Mouse (Mus musculus) intestine, embryonic 16.5 days (tissue): Measurements from ENCODE around the gene Sult2b1. TPM values are rescaled to one million over a fixed set of nuclear protein-coding genes. Genes with fewer than 3 reads are reported as not detected.

ENCODE experiments used
- ATAC-seq: fragments of 200-750 bp; cut with Nextera tagmentation; 2 replicates; pipeline ENCODE4 v1.8.0; 2017; ENCODE audit warnings: moderate TSS enrichment, moderate library complexity
- H3K27ac ChIP-seq: fragments of 300-500 bp; sonication (generic); 2 replicates; pipeline ENCODE4 v1.5.1; 2014; ENCODE audit warnings: mild to moderate bottlenecking, low read length
- H3K27me3 ChIP-seq: fragments of 300-500 bp; sonication (generic); replicated peaks from 2 replicates; pipeline ENCODE4 v1.6.1; 2014; ENCODE audit warnings: low read length, control low read depth, mixed read lengths; ENCODE audit not compliant: control insufficient read depth, insufficient read depth
- H3K36me3 ChIP-seq: fragments of 300-500 bp; sonication (generic); 2 replicates; pipeline ENCODE4 v1.6.1; 2014; ENCODE audit warnings: low read length, control low read depth; ENCODE audit not compliant: control insufficient read depth, insufficient read depth
- H3K4me1 ChIP-seq: fragments of 300-500 bp; sonication (generic); 2 replicates; pipeline ENCODE4 v1.6.1; 2014; ENCODE audit warnings: low read length, control low read depth, mixed read lengths; ENCODE audit not compliant: control insufficient read depth, insufficient read depth
- H3K4me2 ChIP-seq: fragments of 300-500 bp; sonication (generic); 2 replicates; pipeline ENCODE4 v1.6.1; 2014; ENCODE audit warnings: low read depth, low read length, control low read depth
- H3K4me3 ChIP-seq: fragments of 300-500 bp; sonication (generic); 2 replicates; pipeline ENCODE4 v1.5.1; 2014; ENCODE audit warnings: mild to moderate bottlenecking, low read length
- H3K9ac ChIP-seq: fragments of 300-500 bp; sonication (generic); 2 replicates; pipeline ENCODE4 v1.6.1; 2014; ENCODE audit warnings: low read depth, low read length
- H3K9me3 ChIP-seq: fragments of 300-500 bp; sonication (generic); 2 replicates; pipeline ENCODE4 v1.6.1; 2016; ENCODE audit warnings: low read length, control low read depth; ENCODE audit not compliant: control insufficient read depth
- WGBS: fragments of 180-500 bp; shearing (Covaris S2); extraction: QIAGEN DNeasy Blood & Tissue Kit; methylation state at CpG from one replicate; pipeline ENCODE4 v1.1.7; 2014; 5-methylcytosine and 5-hydroxymethylcytosine counted together
- polyA plus RNA-seq: library from polyadenylated mRNA; unstranded; fragments of >200 nt; fragmentation: Nextera tagmentation; extraction: Ambion mirVana; gene quantifications from 2 replicates; pipeline ENCODE4 v1.2.1, GENCODE M21; 2015

Gene Sult2b1
- polyA plus RNA-seq, 1 experiment from 2014 or later = 3.9 TPM

- H3K4me1 ChIP-seq = peaks cover 40% of the 10 kb centered on the region
- H3K4me3 ChIP-seq = no peak overlapping the region
- H3K27me3 ChIP-seq = peaks cover 24% of the 10 kb centered on the region
- no peaks in the 10 kb centered on the region for H3K9me3 ChIP-seq
- 93% methylated on average over 11 of the region's 11 CpGs for WGBS
- no peak for ATAC-seq
- H3K27ac ChIP-seq = no peak overlapping the region
- H3K4me2 ChIP-seq = no peak overlapping the region
- H3K9ac ChIP-seq = no peak overlapping the region
- no peaks in the 10 kb centered on the region for H3K36me3 ChIP-seq
These were observed 82.2 kb downstream of the Sult2b1 start for GRCm38 (mm10) chr7:45702316-45702715.

- no peaks in the 10 kb centered on the region for H3K36me3 ChIP-seq
- H3K4me2 ChIP-seq = no peak overlapping the region
- ATAC-seq = no peak
- no peak overlapping the region for H3K27ac ChIP-seq
- H3K9me3 ChIP-seq = no peaks in the 10 kb centered on the region
- no peak overlapping the region for H3K9ac ChIP-seq
- H3K27me3 ChIP-seq = peaks cover 24% of the 10 kb centered on the region
- H3K4me1 ChIP-seq = peaks cover 35% of the 10 kb centered on the region
- 88% methylated on average over 11 of the region's 11 CpGs for WGBS
- no peak overlapping the region; the same call in 1 of the 2 replicates for H3K4me3 ChIP-seq
These were observed 82.9 kb downstream of the Sult2b1 start for GRCm38 (mm10) chr7:45701607-45702006.

DNA sequence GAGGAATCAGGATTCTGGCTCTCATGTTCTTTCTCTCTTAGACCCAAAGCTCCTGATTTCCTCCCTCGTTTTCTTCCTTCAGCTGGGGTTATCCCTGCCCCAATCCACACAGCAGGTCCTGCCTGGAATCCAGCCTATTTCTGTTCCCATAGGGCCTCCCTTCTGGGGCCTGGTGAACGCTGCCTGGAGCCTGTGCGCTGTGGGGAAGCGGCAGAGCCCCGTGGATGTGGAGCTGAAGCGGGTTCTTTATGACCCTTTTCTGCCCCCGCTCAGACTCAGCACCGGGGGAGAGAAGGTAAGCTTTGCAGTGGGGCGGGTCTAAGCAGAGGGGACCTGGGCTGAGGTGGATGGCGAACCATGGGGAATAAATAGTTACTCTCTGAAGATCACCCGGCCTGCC, 83.4 kb downstream of the Sult2b1 start:
- peak overlapping the region; percentile 31 for H3K4me3 ChIP-seq
- peaks cover 24% of the 10 kb centered on the region for H3K27me3 ChIP-seq
- peak overlapping the region; percentile 75 for H3K4me2 ChIP-seq
- peak overlapping the region; percentile 64 for H3K9ac ChIP-seq
- WGBS = 30% methylated on average over 11 of the region's 11 CpGs
- no peaks in the 10 kb centered on the region for H3K9me3 ChIP-seq
- H3K4me1 ChIP-seq = peaks cover 30% of the 10 kb centered on the region
- no peak for ATAC-seq
- H3K27ac ChIP-seq = peak overlapping the region; percentile 41; the same call in 1 of the 2 replicates
- H3K36me3 ChIP-seq = no peaks in the 10 kb centered on the region

DNA sequence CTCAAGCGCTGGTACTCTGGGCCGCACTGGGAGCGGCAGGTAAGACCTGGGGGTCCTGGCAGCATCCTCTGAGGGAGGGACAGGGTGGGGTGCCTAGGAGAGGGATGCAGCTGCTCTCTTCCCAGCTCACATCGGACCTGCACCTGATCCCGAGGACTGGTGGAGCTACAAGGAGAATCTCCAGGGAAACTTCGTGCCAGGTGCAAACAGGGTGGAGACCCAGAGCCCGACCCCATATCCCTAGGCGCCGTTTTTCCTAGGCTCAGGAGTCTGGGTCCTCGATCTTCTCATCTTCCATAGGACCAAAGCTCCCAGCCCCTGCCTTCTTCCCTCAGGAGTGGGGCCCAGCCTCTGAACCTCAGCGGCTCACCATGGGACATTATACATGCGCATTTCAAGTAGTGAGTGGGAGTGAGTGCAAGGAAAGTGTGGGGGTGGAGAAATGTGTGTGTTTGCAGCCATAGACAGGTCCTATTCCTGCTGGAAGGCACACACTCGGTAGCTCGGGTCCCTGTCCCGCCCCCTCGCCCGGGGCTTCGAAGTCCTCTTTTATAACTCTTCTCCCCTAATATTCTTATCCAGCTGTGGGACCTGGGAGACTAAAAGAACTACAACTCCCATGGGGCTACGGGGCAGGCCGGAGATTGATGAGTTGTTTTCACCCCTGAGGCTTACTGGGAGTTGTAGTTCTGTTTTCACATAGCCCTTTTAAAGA, 84.0 kb downstream of the Sult2b1 start:
- Histone ChIP-seq H3K9me3 (no peaks in the 10 kb centered on the region), H3K4me1 (peaks cover 24% of the 10 kb centered on the region), H3K4me2 (peak overlapping the region; percentile 75), H3K27ac (no peak overlapping the region), H3K27me3 (peaks cover 24% of the 10 kb centered on the region), H3K9ac (peak overlapping the region; percentile 66), H3K36me3 (no peaks in the 10 kb centered on the region), H3K4me3 (peak overlapping the region; percentile 43)
- no peak for ATAC-seq
- WGBS = 2% methylated on average over 20 of the region's 20 CpGs

- peak within 1 kb of the TSS; percentile 66 for H3K9ac ChIP-seq
- no peaks in the 10 kb centered on the region for H3K9me3 ChIP-seq
- no peak for ATAC-seq
- H3K4me3 ChIP-seq = peak within 1 kb of the TSS; percentile 43
- peak within 1 kb of the TSS; percentile 75 for H3K4me2 ChIP-seq
- WGBS = 4% methylated on average over 36 of the region's 36 CpGs
- no peaks in the 10 kb centered on the region for H3K36me3 ChIP-seq
- peaks cover 24% of the 10 kb centered on the region for H3K27me3 ChIP-seq
- H3K4me1 ChIP-seq = peaks cover 23% of the 10 kb centered on the region
- H3K27ac ChIP-seq = no peak within 1 kb of the TSS
These were observed 84.8 kb downstream of the Sult2b1 start, which contains the start of gene Car11 for GRCm38 (mm10) chr7:45699523-45700141. Gene Car11 (plus strand): TSS chr7:45699843.

DNA sequence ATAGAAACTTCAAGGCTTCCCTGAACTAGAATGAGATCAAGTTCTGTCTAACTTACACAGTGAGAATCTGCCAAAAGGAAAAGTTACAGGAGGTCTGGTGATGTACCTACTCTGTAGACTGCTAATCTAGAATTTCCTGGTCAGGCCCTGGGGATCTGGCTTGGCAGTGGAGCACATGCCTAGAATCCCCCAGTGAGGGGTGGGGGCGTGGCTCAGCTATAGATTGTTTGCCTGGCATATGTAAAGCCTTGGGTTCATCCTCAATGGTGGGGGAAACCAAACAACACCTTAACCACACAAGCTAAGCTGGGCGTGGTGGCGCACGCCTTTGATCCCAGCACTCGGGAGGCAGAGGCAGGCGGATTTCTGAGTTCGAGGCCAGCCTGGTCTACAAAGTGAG, 86.6 kb downstream of the Sult2b1 start:
- Histone ChIP-seq H3K4me1 (peaks cover 13% of the 10 kb centered on the region), H3K4me2 (no peak overlapping the region), H3K27ac (no peak overlapping the region), H3K9me3 (no peaks in the 10 kb centered on the region), H3K36me3 (no peaks in the 10 kb centered on the region), H3K27me3 (peaks cover 24% of the 10 kb centered on the region), H3K4me3 (no peak overlapping the region), H3K9ac (no peak overlapping the region)
- 80% methylated on average over 6 of the region's 7 CpGs for WGBS
- no peak for ATAC-seq

DNA sequence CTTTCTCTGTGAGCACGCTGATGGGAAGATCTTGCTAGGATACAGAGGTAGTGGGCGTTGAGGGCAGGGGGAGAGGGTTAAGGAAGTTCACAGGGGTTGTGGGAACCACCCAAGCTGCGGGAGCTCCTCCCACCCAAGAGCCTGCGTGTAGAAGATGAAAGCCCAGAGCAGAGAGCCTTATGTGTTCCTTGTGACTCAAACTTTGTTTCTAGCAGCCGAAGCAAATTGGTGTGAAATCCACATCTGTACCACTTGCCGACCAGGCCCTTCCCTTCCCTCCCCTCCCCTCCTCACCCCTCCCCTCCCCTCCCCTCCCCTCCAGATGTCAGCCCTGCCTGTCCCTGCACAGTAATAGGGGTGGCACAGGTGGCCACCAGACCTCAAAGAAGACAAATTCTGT, 89.4 kb downstream of the Sult2b1 start:
- H3K4me3 ChIP-seq = no peak overlapping the region
- H3K9me3 ChIP-seq = no peaks in the 10 kb centered on the region
- H3K36me3 ChIP-seq = no peaks in the 10 kb centered on the region
- H3K27me3 ChIP-seq = peaks cover 16% of the 10 kb centered on the region
- H3K27ac ChIP-seq = no peak overlapping the region
- WGBS = 25% methylated on average over 6 of the region's 6 CpGs
- H3K4me1 ChIP-seq = peaks cover 5% of the 10 kb centered on the region; the same call in 1 of the 2 replicates
- H3K4me2 ChIP-seq = no peak overlapping the region
- no peak overlapping the region for H3K9ac ChIP-seq
- ATAC-seq = no peak

DNA sequence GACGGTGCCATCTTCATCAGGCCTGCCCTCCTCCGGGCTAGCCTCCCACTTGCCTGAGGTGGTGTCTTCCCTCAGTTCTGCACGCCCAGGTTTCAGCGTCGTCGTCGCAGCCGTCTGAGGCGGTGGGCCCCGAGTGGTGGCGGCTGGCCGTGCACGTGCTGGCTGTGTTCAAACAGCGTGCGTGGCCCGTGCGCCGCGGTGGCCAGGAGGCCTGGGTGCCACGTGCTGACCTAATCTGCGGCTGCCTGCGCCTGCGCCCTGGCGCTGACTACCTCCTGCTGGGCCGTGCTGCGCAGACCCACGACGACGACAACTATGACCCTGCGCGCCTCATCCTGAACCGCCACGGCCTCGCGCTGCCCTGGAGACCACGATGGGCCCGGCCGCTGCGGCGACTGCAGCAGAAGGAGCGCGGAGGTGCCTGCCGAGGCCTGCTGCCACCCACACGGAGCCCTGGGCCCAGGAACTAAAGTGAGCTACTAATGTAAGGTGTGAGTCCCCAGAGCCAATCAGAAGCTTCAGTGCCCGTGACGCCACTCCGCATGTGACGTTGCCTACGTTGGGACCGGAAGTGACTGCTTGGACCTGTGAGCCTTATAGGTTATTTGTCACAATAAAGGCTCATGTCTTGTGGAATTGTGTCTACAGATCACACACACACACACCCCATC, 90.4 kb downstream of the Sult2b1 start, which contains the start of gene Sec1:
TSS of gene Sec1 (minus strand) at position 482 of the 671 bp plus-strand sequence.
- H3K27me3 ChIP-seq = peaks cover 8% of the 10 kb centered on the region
- 90% methylated on average over 50 of the region's 50 CpGs for WGBS
- H3K4me1 ChIP-seq = no peaks in the 10 kb centered on the region
- no peaks in the 10 kb centered on the region for H3K9me3 ChIP-seq
- H3K9ac ChIP-seq = no peak within 1 kb of the TSS
- no peak within 1 kb of the TSS for H3K4me2 ChIP-seq
- no peak within 1 kb of the TSS for H3K4me3 ChIP-seq
- no peak for ATAC-seq
- no peaks in the 10 kb centered on the region for H3K36me3 ChIP-seq
- H3K27ac ChIP-seq = no peak within 1 kb of the TSS

GRCm38 (mm10) chr7:45692364-45692763, 92.1 kb downstream of the Sult2b1 start:
- 78% methylated on average over 2 of the region's 2 CpGs for WGBS
- no peak overlapping the region for H3K27ac ChIP-seq
- ATAC-seq = no peak

More at GRCm38 (mm10) chr7:45692364-45692763, 92.1 kb downstream of the Sult2b1 start:
- H3K36me3 ChIP-seq = no peaks in the 10 kb centered on the region
- H3K27me3 ChIP-seq = no peaks in the 10 kb centered on the region
- no peak overlapping the region for H3K9ac ChIP-seq
- H3K4me3 ChIP-seq = no peak overlapping the region
- no peak overlapping the region for H3K4me2 ChIP-seq
- no peaks in the 10 kb centered on the region for H3K9me3 ChIP-seq
- no peaks in the 10 kb centered on the region for H3K4me1 ChIP-seq
